Mouse (Mus musculus): ENCODE measurements at regions not wholly inside any gene's neighbourhood (a gene's known extent, or its start where the extent isn't known, plus 50 kb on each side); places are given as distances from the start of the nearest gene placed in this dataset.

- Histone ChIP-seq H3K27me3 (replicated peaks; ENCODE audit: control insufficient read depth, insufficient read depth, low read length) (no peaks in the 10 kb centered on the region), H3K9me3 (ENCODE audit: control insufficient read depth, low read length) (no peaks in the 10 kb centered on the region), H3K4me1 (ENCODE audit: control insufficient read depth, insufficient read depth, low read length) (no peaks in the 10 kb centered on the region), H3K27ac (replicated peaks; ENCODE audit: low read depth, low read length) (no peak overlapping the region), H3K36me3 (ENCODE audit: control insufficient read depth, insufficient read depth, low read length) (no peaks in the 10 kb centered on the region), H3K4me2 (ENCODE audit: low read depth, low read length) (no peak overlapping the region), H3K4me3 (ENCODE audit: low read depth, low read length) (no peak overlapping the region), H3K9ac (ENCODE audit: low read depth, low read length) (no peak overlapping the region)
- no peak for ATAC-seq (ENCODE audit: low read depth)
- no peak for DNase-seq (ENCODE audit: low spot score)
- WGBS: 86% methylated on average over 4 of the region's 4 CpGs
Measured at GRCm38 (mm10) chr4:64527724-64528332, 481.0 kb upstream of the Tnc start.

GRCm38 (mm10) chr4:64530585-64530984 lies 483.8 kb upstream of the Tnc start:
- Histone ChIP-seq H3K4me3 (ENCODE audit: low read depth, low read length) (no peak overlapping the region), H3K9ac (ENCODE audit: low read depth, low read length) (no peak overlapping the region), H3K27me3 (replicated peaks; ENCODE audit: control insufficient read depth, insufficient read depth, low read length) (no peaks in the 10 kb centered on the region), H3K9me3 (ENCODE audit: control insufficient read depth, low read length) (no peaks in the 10 kb centered on the region), H3K27ac (replicated peaks; ENCODE audit: low read depth, low read length) (no peak overlapping the region), H3K36me3 (ENCODE audit: control insufficient read depth, insufficient read depth, low read length) (no peaks in the 10 kb centered on the region), H3K4me2 (ENCODE audit: low read depth, low read length) (no peak overlapping the region), H3K4me1 (ENCODE audit: control insufficient read depth, insufficient read depth, low read length) (peaks cover 2% of the 10 kb centered on the region; the same call in 1 of the 2 replicates)
- ATAC-seq (ENCODE audit: low read depth) (no peak), DNase-seq (ENCODE audit: low spot score) (peak; percentile 75)
- 76% methylated on average over 4 of the region's 4 CpGs for WGBS

- no peak overlapping the region for H3K27ac ChIP-seq (replicated peaks; ENCODE audit: low read depth, low read length)
- no peak for ATAC-seq (ENCODE audit: low read depth)
- no peaks in the 10 kb centered on the region for H3K9me3 ChIP-seq (ENCODE audit: control insufficient read depth, low read length)
- no peaks in the 10 kb centered on the region for H3K36me3 ChIP-seq (ENCODE audit: control insufficient read depth, insufficient read depth, low read length)
- no peak overlapping the region for H3K9ac ChIP-seq (ENCODE audit: low read depth, low read length)
- WGBS: 37% methylated on average over 3 of the region's 3 CpGs
- no peak overlapping the region for H3K4me3 ChIP-seq (ENCODE audit: low read depth, low read length)
- no peaks in the 10 kb centered on the region for H3K27me3 ChIP-seq (replicated peaks; ENCODE audit: control insufficient read depth, insufficient read depth, low read length)
- H3K4me1 ChIP-seq (ENCODE audit: control insufficient read depth, insufficient read depth, low read length): peaks cover 6% of the 10 kb centered on the region; the same call in 1 of the 2 replicates
- DNase-seq (ENCODE audit: low spot score): peak; percentile 46
- H3K4me2 ChIP-seq (ENCODE audit: low read depth, low read length): no peak overlapping the region
Measured at GRCm38 (mm10) chr4:64533019-64533418, 486.2 kb upstream of the Tnc start.

- DNase-seq (ENCODE audit: low spot score): peak; percentile 76
- no peaks in the 10 kb centered on the region for H3K9me3 ChIP-seq (ENCODE audit: control insufficient read depth, low read length)
- H3K4me2 ChIP-seq (ENCODE audit: low read depth, low read length): no peak overlapping the region
- no peak overlapping the region for H3K4me3 ChIP-seq (ENCODE audit: low read depth, low read length)
- WGBS: 20% methylated on average over 6 of the region's 6 CpGs
- no peaks in the 10 kb centered on the region for H3K36me3 ChIP-seq (ENCODE audit: control insufficient read depth, insufficient read depth, low read length)
- no peak overlapping the region for H3K27ac ChIP-seq (replicated peaks; ENCODE audit: low read depth, low read length)
- ATAC-seq (ENCODE audit: low read depth): peak; percentile 72
- H3K9ac ChIP-seq (ENCODE audit: low read depth, low read length): no peak overlapping the region
- H3K27me3 ChIP-seq (replicated peaks; ENCODE audit: control insufficient read depth, insufficient read depth, low read length): no peaks in the 10 kb centered on the region
- H3K4me1 ChIP-seq (ENCODE audit: control insufficient read depth, insufficient read depth, low read length): peaks cover 6% of the 10 kb centered on the region; the same call in 1 of the 2 replicates
Measured at GRCm38 (mm10) chr4:64535554-64536253, 488.9 kb upstream of the Tnc start.

- no peak overlapping the region for H3K4me3 ChIP-seq (ENCODE audit: low read depth, low read length)
- no peaks in the 10 kb centered on the region for H3K27me3 ChIP-seq (replicated peaks; ENCODE audit: control insufficient read depth, insufficient read depth, low read length)
- no peak overlapping the region for H3K27ac ChIP-seq (replicated peaks; ENCODE audit: low read depth, low read length)
- WGBS: 81% methylated on average over 4 of the region's 4 CpGs
- ATAC-seq (ENCODE audit: low read depth) (no peak), DNase-seq (ENCODE audit: low spot score) (no peak)
- no peak overlapping the region for H3K4me2 ChIP-seq (ENCODE audit: low read depth, low read length)
- H3K9me3 ChIP-seq (ENCODE audit: control insufficient read depth, low read length): no peaks in the 10 kb centered on the region
- no peaks in the 10 kb centered on the region for H3K36me3 ChIP-seq (ENCODE audit: control insufficient read depth, insufficient read depth, low read length)
- H3K9ac ChIP-seq (ENCODE audit: low read depth, low read length): no peak overlapping the region
- H3K4me1 ChIP-seq (ENCODE audit: control insufficient read depth, insufficient read depth, low read length): peaks cover 6% of the 10 kb centered on the region; the same call in 1 of the 2 replicates
Measured at GRCm38 (mm10) chr4:64538009-64538408, 491.2 kb upstream of the Tnc start.

GRCm38 (mm10) chr4:64544576-64545185 lies 497.9 kb upstream of the Tnc start:
- DNase-seq (ENCODE audit: low spot score) (no peak), ATAC-seq (ENCODE audit: low read depth) (no peak)
- Histone ChIP-seq H3K4me1 (ENCODE audit: control insufficient read depth, insufficient read depth, low read length) (peaks cover 5% of the 10 kb centered on the region; the same call in 1 of the 2 replicates), H3K27me3 (replicated peaks; ENCODE audit: control insufficient read depth, insufficient read depth, low read length) (no peaks in the 10 kb centered on the region), H3K9me3 (ENCODE audit: control insufficient read depth, low read length) (no peaks in the 10 kb centered on the region), H3K27ac (replicated peaks; ENCODE audit: low read depth, low read length) (no peak overlapping the region), H3K4me3 (ENCODE audit: low read depth, low read length) (no peak overlapping the region), H3K4me2 (ENCODE audit: low read depth, low read length) (no peak overlapping the region), H3K9ac (ENCODE audit: low read depth, low read length) (no peak overlapping the region), H3K36me3 (ENCODE audit: control insufficient read depth, insufficient read depth, low read length) (no peaks in the 10 kb centered on the region)
- 71% methylated on average over 4 of the region's 4 CpGs for WGBS

- H3K36me3 ChIP-seq (ENCODE audit: control insufficient read depth, insufficient read depth, low read length): no peaks in the 10 kb centered on the region
- 50% methylated on average over 4 of the region's 4 CpGs for WGBS
- H3K4me2 ChIP-seq (ENCODE audit: low read depth, low read length): no peak overlapping the region
- no peaks in the 10 kb centered on the region for H3K27me3 ChIP-seq (replicated peaks; ENCODE audit: control insufficient read depth, insufficient read depth, low read length)
- no peak overlapping the region for H3K4me3 ChIP-seq (ENCODE audit: low read depth, low read length)
- ATAC-seq (ENCODE audit: low read depth) (no peak), DNase-seq (ENCODE audit: low spot score) (peak; percentile 19)
- no peak overlapping the region for H3K9ac ChIP-seq (ENCODE audit: low read depth, low read length)
- no peaks in the 10 kb centered on the region for H3K9me3 ChIP-seq (ENCODE audit: control insufficient read depth, low read length)
- H3K4me1 ChIP-seq (ENCODE audit: control insufficient read depth, insufficient read depth, low read length): peaks cover 5% of the 10 kb centered on the region; the same call in 1 of the 2 replicates
- H3K27ac ChIP-seq (replicated peaks; ENCODE audit: low read depth, low read length): no peak overlapping the region
Measured at GRCm38 (mm10) chr4:64546386-64546785, 499.6 kb upstream of the Tnc start.

GRCm38 (mm10) chr4:64562511-64562910 lies 515.7 kb upstream of the Tnc start:
- ATAC-seq (ENCODE audit: low read depth) (no peak), DNase-seq (ENCODE audit: low spot score) (no peak)
- 95% methylated on average over 1 of the region's 1 CpGs for WGBS
- no peaks in the 10 kb centered on the region for H3K4me1 ChIP-seq (ENCODE audit: control insufficient read depth, insufficient read depth, low read length)
- H3K27me3 ChIP-seq (replicated peaks; ENCODE audit: control insufficient read depth, insufficient read depth, low read length): no peaks in the 10 kb centered on the region
- H3K9ac ChIP-seq (ENCODE audit: low read depth, low read length): no peak overlapping the region
- H3K4me3 ChIP-seq (ENCODE audit: low read depth, low read length): no peak overlapping the region
- H3K36me3 ChIP-seq (ENCODE audit: control insufficient read depth, insufficient read depth, low read length): no peaks in the 10 kb centered on the region
- H3K9me3 ChIP-seq (ENCODE audit: control insufficient read depth, low read length): no peaks in the 10 kb centered on the region
- H3K4me2 ChIP-seq (ENCODE audit: low read depth, low read length): no peak overlapping the region
- H3K27ac ChIP-seq (replicated peaks; ENCODE audit: low read depth, low read length): no peak overlapping the region

All from embryonic facial prominence, embryonic 14.5 days (tissue).